Mouse (Mus musculus): ENCODE results near the gene Arhgap32.

Arhgap32 gene

GRCm38 (mm10) chr9:32192295-32193073 is 76.5 kb downstream of the Arhgap32 start:
- no peak for DNase-seq (ENCODE audit: low read depth)

- no peak for DNase-seq (ENCODE audit: low read depth)
These were observed 88.6 kb downstream of the Arhgap32 start for GRCm38 (mm10) chr9:32204450-32204990.

- DNase-seq (ENCODE audit: low read depth): no peak
These were observed 91.2 kb downstream of the Arhgap32 start for GRCm38 (mm10) chr9:32207133-32207532.

- no peak for DNase-seq (ENCODE audit: low read depth)
These were observed 92.1 kb downstream of the Arhgap32 start for GRCm38 (mm10) chr9:32208071-32208470.

GRCm38 (mm10) chr9:32216820-32217567 is 101.1 kb downstream of the Arhgap32 start:
- no peak for DNase-seq (ENCODE audit: low read depth)

- DNase-seq (ENCODE audit: low read depth): no peak
These were observed 103.5 kb downstream of the Arhgap32 start for GRCm38 (mm10) chr9:32219400-32219799.

- DNase-seq (ENCODE audit: low read depth): no peak
These were observed 106.2 kb downstream of the Arhgap32 start for GRCm38 (mm10) chr9:32222184-32222583.

- DNase-seq (ENCODE audit: low read depth): no peak
These were observed 108.0 kb downstream of the Arhgap32 start for GRCm38 (mm10) chr9:32223739-32224529.

- DNase-seq (ENCODE audit: low read depth): no peak
These were observed 109.0 kb downstream of the Arhgap32 start for GRCm38 (mm10) chr9:32224937-32225336.

GRCm38 (mm10) chr9:32225584-32225983 is 109.6 kb downstream of the Arhgap32 start:
- no peak for DNase-seq (ENCODE audit: low read depth)

GRCm38 (mm10) chr9:32227034-32227433 is 111.1 kb downstream of the Arhgap32 start:
- no peak for DNase-seq (ENCODE audit: low read depth)

- DNase-seq (ENCODE audit: low read depth): no peak
These were observed 117.7 kb downstream of the Arhgap32 start for GRCm38 (mm10) chr9:32233593-32233992.

GRCm38 (mm10) chr9:32234767-32235489 is 119.0 kb downstream of the Arhgap32 start:
- no peak for DNase-seq (ENCODE audit: low read depth)

GRCm38 (mm10) chr9:32238899-32239298 is 123.0 kb downstream of the Arhgap32 start:
- no peak for DNase-seq (ENCODE audit: low read depth)

- DNase-seq (ENCODE audit: low read depth): no peak
These were observed 123.5 kb downstream of the Arhgap32 start for GRCm38 (mm10) chr9:32239427-32239826.

- no peak for DNase-seq (ENCODE audit: low read depth)
These were observed 124.5 kb downstream of the Arhgap32 start for GRCm38 (mm10) chr9:32240449-32240848.

GRCm38 (mm10) chr9:32241637-32242199 is 125.8 kb downstream of the Arhgap32 start:
- no peak for DNase-seq (ENCODE audit: low read depth)

- no peak for DNase-seq (ENCODE audit: low read depth)
These were observed 127.1 kb downstream of the Arhgap32 start for GRCm38 (mm10) chr9:32242921-32243617.

GRCm38 (mm10) chr9:32245237-32245636 is 129.3 kb downstream of the Arhgap32 start:
- DNase-seq (ENCODE audit: low read depth): no peak

GRCm38 (mm10) chr9:32246123-32246716 is 130.3 kb downstream of the Arhgap32 start:
- no peak for DNase-seq (ENCODE audit: low read depth)
